Mouse (Mus musculus): Measurements from ENCODE around the gene Cbr1. TPM values are rescaled to one million over a fixed set of nuclear protein-coding genes. Genes with fewer than 3 reads are reported as not detected.

Cbr1 gene
- total RNA-seq, 1 experiment from 2014 or later, result 26.9 TPM

Other genes starting within 250 kb of the Cbr1 start
- gene Setd4, start 1.8 kb upstream of the Cbr1 start, total RNA-seq (2017), result 8.0 and 19.1 TPM in 2 replicates
- not detected in 2 replicates for gene Gm5678, start 22.2 kb downstream of the Cbr1 start, total RNA-seq (2017)
- not detected in 2 replicates for gene Cbr3, start 77.4 kb downstream of the Cbr1 start, total RNA-seq (2017)
- 11.1 and 14.2 TPM in 2 replicates for gene Dop1b, start 106.1 kb downstream of the Cbr1 start, total RNA-seq (2017)
- gene Morc3, start 226.3 kb downstream of the Cbr1 start, total RNA-seq (2017), result 123 and 218 TPM in 2 replicates